Mouse (Mus musculus) cerebral cortex, adult 2 months (tissue): ENCODE data around the gene Foxn3.

Source experiments
- WGBS: fragments of 180-500 bp; shearing (Covaris S2); methylation state at CpG from one replicate; pipeline ENCODE4 v1.1.7; 2018; 5-methylcytosine and 5-hydroxymethylcytosine counted together

The Foxn3 gene

DNA sequence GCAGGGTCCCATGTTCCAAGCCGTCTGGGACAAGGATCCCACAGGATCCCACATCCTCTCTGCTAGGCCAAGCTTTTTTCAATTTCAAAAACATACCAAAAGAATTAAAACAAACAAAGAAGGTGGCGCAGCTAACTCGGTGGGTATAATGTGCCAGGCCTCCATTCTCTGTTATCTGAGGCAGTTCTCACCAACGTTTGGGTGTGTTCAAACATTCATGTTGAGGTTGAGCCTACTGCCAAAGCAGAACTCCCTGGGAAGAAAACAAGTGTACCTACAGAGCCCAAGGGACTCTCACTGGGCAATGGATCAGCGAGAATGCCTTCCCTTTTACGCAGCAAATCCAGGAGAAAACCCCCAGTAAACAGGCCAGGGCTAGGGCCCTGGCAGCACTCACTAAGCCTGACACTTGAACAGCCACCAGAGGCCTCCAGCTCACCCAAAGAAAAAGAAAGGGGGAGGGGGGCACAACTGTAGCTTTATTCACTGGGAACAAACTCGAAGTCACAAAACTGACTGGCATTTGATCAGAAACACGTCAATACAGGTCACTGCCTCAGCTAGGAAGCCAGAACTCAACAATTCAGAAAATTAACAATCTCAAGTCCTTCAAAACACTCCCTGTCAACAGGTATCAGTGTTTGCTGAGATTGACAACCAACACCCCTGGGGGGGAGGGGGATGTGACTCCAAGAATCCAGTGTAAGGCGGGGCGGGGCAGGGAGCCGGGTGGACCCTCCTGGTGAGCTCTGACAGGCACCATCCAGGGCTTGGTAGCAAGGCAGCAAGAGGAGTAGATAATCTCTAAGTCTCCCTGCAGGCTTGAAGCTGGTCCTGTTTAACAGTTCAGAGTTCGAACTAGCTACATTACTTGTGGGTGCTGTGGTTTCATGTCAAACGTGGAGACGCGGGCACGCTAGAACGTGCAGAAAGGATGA, 177.2 kb downstream of the Foxn3 start:
- 64% methylated on average over 17 of the region's 17 CpGs for WGBS

DNA sequence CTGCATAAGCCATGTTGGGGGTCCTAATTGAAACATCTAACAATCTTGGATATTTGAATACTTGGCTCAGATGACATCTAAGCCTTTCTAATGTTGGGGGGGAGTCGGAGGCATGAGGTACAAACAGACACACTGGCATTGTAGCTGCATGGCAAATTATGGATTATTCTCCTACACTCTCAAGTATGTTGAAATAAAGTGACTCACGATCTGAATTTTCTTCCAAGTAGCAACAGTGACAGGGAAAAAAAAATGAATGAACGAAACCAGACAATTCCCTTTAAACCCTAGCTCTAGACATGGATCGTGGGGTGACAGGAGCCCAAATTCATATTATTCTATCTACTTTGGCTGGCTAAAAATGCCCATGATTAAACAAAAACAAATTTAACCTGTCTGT, 178.3 kb downstream of the Foxn3 start:
- whole genome bisulfite sequencing: 49% methylated on average over 4 of the region's 4 CpGs

DNA sequence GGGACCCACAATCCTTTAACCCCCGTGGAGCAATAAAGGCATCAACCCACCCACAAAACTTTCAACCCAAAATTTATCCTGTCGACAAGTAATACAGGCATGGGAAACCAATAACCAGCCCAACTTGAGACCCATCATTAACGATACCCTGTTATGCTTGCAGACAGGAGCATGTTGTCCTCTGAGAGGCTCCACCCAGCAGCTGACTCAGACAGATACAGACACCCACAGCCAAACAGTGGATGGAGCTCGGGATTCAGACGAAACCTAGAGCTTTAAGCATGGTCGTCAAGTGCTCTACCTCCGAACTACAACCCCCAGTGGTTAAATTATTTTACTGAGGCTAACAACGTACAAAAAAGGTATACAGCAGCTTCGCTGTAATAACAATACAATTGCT, 182.1 kb downstream of the Foxn3 start:
- 73% methylated on average over 9 of the region's 9 CpGs for WGBS

- 57% methylated on average over 4 of the region's 4 CpGs for WGBS
Observed at GRCm38 (mm10) chr12:99380855-99381262, 182.5 kb downstream of the Foxn3 start.

- 65% methylated on average over 6 of the region's 6 CpGs for WGBS
Observed at GRCm38 (mm10) chr12:99380124-99380523, 183.3 kb downstream of the Foxn3 start.

- 47% methylated on average over 8 of the region's 8 CpGs for WGBS
Observed at GRCm38 (mm10) chr12:99378284-99378683, 185.1 kb downstream of the Foxn3 start.

DNA sequence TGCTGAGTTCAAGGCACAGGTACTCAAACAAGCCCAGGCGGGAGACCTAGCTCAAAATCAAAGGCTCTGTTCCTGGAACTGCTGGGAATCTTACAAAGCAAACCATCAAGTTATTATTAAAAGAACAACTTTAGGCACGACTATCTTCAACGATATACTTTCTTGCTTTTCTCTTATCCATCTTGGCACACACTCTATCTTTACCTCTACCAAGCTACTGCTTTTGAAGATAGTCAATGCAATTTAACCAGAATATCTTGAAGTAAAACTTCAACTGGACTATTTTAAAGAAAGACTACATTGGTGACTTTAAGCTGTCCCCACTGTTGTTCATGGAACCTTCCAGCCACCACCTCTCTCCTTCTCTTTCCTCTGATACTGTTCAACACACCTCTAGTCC, 185.7 kb downstream of the Foxn3 start:
- WGBS: 45% methylated on average over 3 of the region's 3 CpGs

DNA sequence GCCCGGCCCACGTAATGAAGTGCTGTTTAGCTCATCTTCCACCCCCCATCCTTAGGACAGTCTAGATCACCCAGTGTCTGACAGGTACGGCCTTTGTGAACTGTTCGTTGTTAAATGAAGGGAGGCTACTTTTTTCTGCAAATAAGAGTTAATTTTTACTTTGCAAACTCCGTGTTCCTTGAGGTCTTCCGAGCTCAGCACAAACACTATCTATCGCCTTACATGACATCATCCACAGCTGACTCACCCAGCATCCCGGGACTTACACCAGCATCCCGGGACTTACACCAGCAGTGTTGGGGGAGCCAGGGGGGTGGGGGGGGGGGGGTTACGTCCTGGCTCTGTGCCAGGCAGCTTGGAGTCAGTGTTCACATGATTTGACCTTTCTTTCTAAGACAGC, 186.3 kb downstream of the Foxn3 start:
- 35% methylated on average over 10 of the region's 10 CpGs for WGBS

GRCm38 (mm10) chr12:99375878-99376454, 187.4 kb downstream of the Foxn3 start:
- WGBS: 33% methylated on average over 8 of the region's 8 CpGs

- WGBS: 67% methylated on average over 6 of the region's 6 CpGs
Observed at GRCm38 (mm10) chr12:99375426-99375825, 188.0 kb downstream of the Foxn3 start.

- 43% methylated on average over 12 of the region's 12 CpGs for WGBS
Observed at GRCm38 (mm10) chr12:99374099-99374600, 189.2 kb downstream of the Foxn3 start.

DNA sequence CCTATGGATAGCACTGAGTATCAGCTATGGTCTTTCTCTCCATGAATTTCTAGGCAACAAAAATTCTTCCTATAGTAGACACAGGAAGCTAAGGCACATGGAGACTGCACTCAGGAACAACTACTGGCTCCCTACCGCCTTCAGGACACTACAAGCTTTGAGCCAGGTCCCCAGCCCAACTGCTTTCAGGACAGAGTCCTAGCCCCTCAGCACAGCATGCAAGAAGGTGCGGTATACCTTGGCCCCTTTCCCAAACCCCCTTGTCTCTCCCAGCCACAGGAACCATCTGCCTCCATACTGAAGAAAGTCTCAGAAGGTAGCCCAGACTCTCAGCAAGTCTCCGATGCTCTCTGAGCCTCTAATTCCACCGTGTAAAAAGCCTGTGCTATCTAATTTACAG, 189.8 kb downstream of the Foxn3 start:
- 58% methylated on average over 4 of the region's 4 CpGs for WGBS

GRCm38 (mm10) chr12:99371500-99371899, 191.9 kb downstream of the Foxn3 start:
- WGBS: 79% methylated on average over 5 of the region's 5 CpGs

DNA sequence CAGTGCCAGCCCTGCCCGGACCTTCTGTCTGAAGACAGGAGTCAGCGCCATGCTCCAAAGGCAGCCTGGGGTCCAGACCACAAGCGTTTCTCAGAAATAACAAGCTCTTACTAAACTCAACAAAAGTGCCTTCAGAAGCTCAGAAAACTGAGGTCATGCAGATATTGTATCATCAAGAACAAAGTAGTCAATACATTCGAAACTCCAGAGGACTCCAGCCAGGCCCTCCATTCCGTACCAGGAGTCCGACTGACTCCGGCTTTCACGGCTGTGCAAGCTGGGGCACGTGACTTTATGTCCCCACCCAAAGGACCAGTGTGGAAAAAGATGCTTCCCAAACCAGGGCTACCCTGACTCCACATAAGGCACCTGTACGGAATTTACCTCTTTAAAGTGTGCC, 195.1 kb downstream of the Foxn3 start:
- 87% methylated on average over 10 of the region's 10 CpGs for WGBS

- WGBS: 86% methylated on average over 9 of the region's 9 CpGs
Observed at GRCm38 (mm10) chr12:99365999-99366398, 197.4 kb downstream of the Foxn3 start.

DNA sequence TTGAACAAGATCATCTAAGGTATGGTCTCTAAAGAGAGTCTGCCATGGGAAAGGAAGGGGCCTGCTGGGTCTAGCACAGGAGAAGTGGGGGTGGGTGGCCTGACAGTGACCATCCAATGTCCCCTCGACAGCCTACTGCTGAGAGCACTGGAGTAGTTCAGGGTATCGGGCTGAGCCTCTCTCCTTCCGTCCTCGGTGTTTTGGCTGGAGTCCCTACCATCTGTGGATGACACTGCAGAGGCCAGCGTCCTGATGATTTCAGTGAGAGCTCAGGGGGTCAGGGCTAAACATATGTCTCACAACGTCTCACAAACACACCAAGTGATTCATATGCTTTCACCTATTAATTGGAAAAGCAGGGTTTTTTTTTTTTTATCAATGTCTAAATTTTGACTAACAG, 199.2 kb downstream of the Foxn3 start:
- 66% methylated on average over 6 of the region's 6 CpGs for WGBS

GRCm38 (mm10) chr12:99363024-99363423, 200.4 kb downstream of the Foxn3 start:
- 69% methylated on average over 6 of the region's 6 CpGs for WGBS

DNA sequence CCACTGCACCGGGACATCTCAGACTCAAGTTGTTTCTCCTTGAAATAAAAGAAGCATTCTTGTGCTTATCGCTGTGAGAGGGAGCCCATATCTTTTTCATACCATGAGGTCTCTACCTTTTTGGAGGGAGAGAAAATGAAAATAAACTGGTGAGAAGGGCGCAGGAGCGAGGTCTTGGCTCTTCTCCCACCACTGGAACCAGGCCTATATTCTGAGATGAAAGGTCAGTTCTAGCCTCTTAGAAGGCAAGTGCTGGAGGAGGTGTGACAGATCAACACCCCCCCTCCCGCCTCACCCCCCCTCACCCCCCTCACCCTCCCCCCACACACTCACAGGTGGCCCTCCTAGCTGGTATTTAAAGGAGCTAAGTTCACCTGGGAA, 201.6 kb downstream of the Foxn3 start:
- WGBS: 44% methylated on average over 5 of the region's 5 CpGs

DNA sequence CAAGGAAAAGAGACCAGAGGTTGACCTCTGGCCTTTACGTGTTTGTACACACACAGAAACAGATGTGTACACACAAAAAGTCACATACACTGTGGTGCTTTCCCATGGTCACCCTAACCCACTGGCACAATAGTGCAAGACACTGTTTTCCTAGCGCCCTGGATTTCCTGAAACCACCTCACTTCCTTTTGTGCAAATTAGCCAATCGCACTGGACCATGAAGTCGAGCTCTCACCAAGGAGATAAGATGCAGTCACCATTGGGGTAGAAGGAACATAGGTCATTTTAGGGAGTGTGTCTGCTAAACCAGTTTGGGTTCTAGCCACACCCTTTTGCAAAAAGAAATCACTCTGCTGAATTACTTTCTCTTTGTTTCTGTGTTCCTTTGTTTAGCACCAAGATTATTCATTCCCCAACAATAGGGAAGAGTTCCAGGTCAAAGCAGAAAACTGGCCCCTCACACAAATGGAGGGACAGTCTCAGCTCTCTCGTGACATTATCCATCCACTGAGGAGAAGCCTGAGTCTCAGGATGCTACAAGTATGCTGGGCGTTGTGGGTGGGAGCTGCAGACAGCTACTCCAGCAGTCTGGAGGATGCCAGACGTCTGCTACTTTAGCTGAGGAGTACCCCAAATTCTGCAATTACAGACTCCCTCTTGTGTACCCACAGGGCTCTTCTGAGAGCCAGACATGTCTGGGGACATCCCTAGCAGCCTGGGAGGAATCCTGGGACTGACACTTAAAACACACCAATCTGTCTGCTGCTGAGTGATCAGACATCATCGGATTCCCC, 202.2 kb downstream of the Foxn3 start:
- 54% methylated on average over 8 of the region's 8 CpGs for WGBS

- 86% methylated on average over 5 of the region's 5 CpGs for WGBS
Observed at GRCm38 (mm10) chr12:99358698-99359097, 204.7 kb downstream of the Foxn3 start.

DNA sequence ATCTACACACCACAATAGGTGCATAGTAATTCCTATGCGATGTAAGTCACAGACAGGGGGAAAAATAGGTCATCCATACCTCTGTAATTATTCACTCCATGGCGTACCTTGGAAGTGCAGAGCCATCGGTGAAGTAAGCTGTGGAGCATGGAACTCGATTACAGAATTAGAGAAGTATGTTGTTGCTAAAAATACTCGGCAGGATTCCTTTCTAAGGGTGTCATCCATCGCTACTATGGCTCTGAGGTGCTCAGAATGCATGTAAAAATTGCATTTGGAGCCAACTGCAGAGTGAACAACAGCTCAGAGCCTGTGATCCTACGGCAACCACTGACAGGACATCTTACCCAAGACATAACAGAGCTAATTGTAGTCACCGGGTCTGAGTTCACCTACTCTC, 206.7 kb downstream of the Foxn3 start:
- WGBS: 62% methylated on average over 8 of the region's 8 CpGs

DNA sequence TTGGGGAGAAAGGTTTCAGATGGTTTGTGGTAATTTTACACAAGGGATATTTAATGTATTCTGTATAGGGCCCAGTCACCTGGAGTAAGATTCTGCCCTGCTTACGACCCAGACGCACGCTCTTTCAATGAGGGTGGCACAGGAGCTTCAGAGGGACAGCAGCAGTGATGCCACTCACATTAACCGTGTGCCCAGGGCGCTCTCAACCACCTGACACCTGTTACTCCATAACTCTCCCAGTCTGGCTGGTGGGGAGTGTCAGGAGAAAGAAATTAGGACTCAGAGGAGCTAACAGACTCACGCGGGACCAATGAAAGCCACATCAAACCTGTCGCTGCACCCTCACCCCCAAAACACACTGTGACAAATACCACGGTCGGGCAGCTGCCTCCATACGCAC, 209.7 kb downstream of the Foxn3 start:
- 93% methylated on average over 11 of the region's 11 CpGs for WGBS
